ENCODE assay signal across 8 mouse cellular contexts in genomic region chr1:56969364-56970360, GRCm38 (mm10). TPM values are rescaled to one million over a fixed set of nuclear protein-coding genes. Genes with fewer than 3 reads are reported as not detected.
DNase-seq lines count a peak whose midpoint lies in the region; ATAC-seq and TF ChIP-seq lines count a peak whose summit lies in the region.

No protein-coding gene starts in this region.

- H3K36me3 ChIP-seq in ES-E14 (ENCODE audit: control insufficient read depth, insufficient read depth, low read length, poor library complexity, severe bottlenecking), result no peaks in the 10 kb centered on the region
- no peaks in the 10 kb centered on the region for H3K36me3 ChIP-seq in heart, embryonic 13.5 days
- no peaks in the 10 kb centered on the region for H3K36me3 ChIP-seq in neural tube, embryonic 11.5 days (ENCODE audit: control insufficient read depth, insufficient read depth, low read length)

- no peak for DNase-seq in frontal cortex, postnatal 25 days (ENCODE audit: low spot score in 2 of 2)
- no peak for DNase-seq in ES-E14 (ENCODE audit: low read depth, low spot score)
- DNase-seq in kidney, postnatal 14 days, result peak; percentile 55
- DNase-seq in neural tube, embryonic 11.5 days (ENCODE audit: low spot score), result no peak
- DNase-seq in cerebellum, adult 11-12 months, result no peak

- peaks cover 65% of the 10 kb centered on the region for H3K27me3 ChIP-seq in heart, embryonic 13.5 days (replicated peaks)
- peaks cover 31% of the 10 kb centered on the region for H3K27me3 ChIP-seq in neural tube, embryonic 11.5 days (ENCODE audit: control insufficient read depth, insufficient read depth, low read length)

- peak overlapping the region; percentile 3; the same call in 1 of the 2 replicates for H3K9ac ChIP-seq in ES-E14 (ENCODE audit: insufficient read depth, low read depth, low read length, poor library complexity, severe bottlenecking)
- H3K9ac ChIP-seq in heart, embryonic 13.5 days, result peak overlapping the region; percentile 44; the same call in 1 of the 2 replicates
- H3K9ac ChIP-seq in neural tube, embryonic 11.5 days (ENCODE audit: low read length), result no peak overlapping the region; the same call in 1 of the 2 replicates

- H3K27ac ChIP-seq in ES-E14 (ENCODE audit: insufficient read depth, low read depth, low read length, poor library complexity, severe bottlenecking), result no peak overlapping the region
- H3K27ac ChIP-seq in heart, embryonic 13.5 days (replicated peaks), result no peak overlapping the region
- no peak overlapping the region for H3K27ac ChIP-seq in neural tube, embryonic 11.5 days (ENCODE audit: low read depth, low read length)

- whole genome bisulfite sequencing in heart, embryonic 13.5 days, result 1% methylated on average over 47 of the region's 47 CpGs
- 1% methylated on average over 47 of the region's 47 CpGs for WGBS in neural tube, embryonic 11.5 days

- peak overlapping the region; percentile 73 for H3K4me2 ChIP-seq in heart, embryonic 13.5 days
- peak overlapping the region; percentile 45 for H3K4me2 ChIP-seq in neural tube, embryonic 11.5 days (ENCODE audit: low read depth)

- H3K4me3 ChIP-seq in ES-E14 (ENCODE audit: insufficient read depth in 1 of 2, low read depth in 1 of 2, low read length in 2 of 2, poor library complexity in 1 of 2, severe bottlenecking in 1 of 2), result peak overlapping the region; percentile 31 to 56
- peak overlapping the region; percentile 49 for H3K4me3 ChIP-seq in heart, embryonic 13.5 days
- H3K4me3 ChIP-seq in neural tube, embryonic 11.5 days (ENCODE audit: low read depth, low read length), result peak overlapping the region; percentile 29

- H3K9me3 ChIP-seq in ES-E14 (ENCODE audit: control insufficient read depth, insufficient read depth, low read depth, low read length), result no peaks in the 10 kb centered on the region
- H3K9me3 ChIP-seq in heart, embryonic 13.5 days, result no peaks in the 10 kb centered on the region
- H3K9me3 ChIP-seq in neural tube, embryonic 11.5 days (ENCODE audit: control insufficient read depth, low read length), result no peaks in the 10 kb centered on the region

- peak; percentile 10; the same call in 1 of the 2 replicates for ATAC-seq in frontal cortex, adult (ENCODE audit: low TSS enrichment)
- ATAC-seq in heart, embryonic 13.5 days (ENCODE audit: extremely low read depth, insufficient number of reproducible peaks, low FRiP score, low TSS enrichment), result no peak
- no peak for ATAC-seq in neural tube, embryonic 11.5 days (ENCODE audit: insufficient read depth, low FRiP score, low TSS enrichment)
- no peak for ATAC-seq in erythroblast, adult 5-6 weeks (replicated peaks; ENCODE audit: low FRiP score, poor library complexity, severe bottlenecking)

- in situ Hi-C loops in ES-E14 (cut with MboI; ENCODE audit: low sequenced_read_pairs in 2 of 2, unreplicated experiment in 2 of 2), result no loop called here

- H3K4me1 ChIP-seq in ES-E14 (ENCODE audit: control insufficient read depth in 2 of 2, insufficient read depth in 2 of 2, low read length in 2 of 2, poor library complexity in 1 of 2), result no peaks in the 10 kb centered on the region; a peak in 1 of 4 replicates
- H3K4me1 ChIP-seq in heart, embryonic 13.5 days, result peaks cover 32% of the 10 kb centered on the region
- H3K4me1 ChIP-seq in neural tube, embryonic 11.5 days (ENCODE audit: control insufficient read depth, insufficient read depth, low read length), result peaks cover 15% of the 10 kb centered on the region; the same call in 1 of the 2 replicates

TF ChIP-seq in ES-E14, 5 proteins besides CTCF, POLR2A, EP300 and RAD21:
- TF ChIP-seq MAFK (IDR thresholded peaks at IDR 0.05; ENCODE audit: insufficient read depth, low read depth, low read length) (no peak), ZNF384 (IDR thresholded peaks at IDR 0.05; ENCODE audit: low read depth, low read length) (no peak), ZC3H11A (IDR thresholded peaks at IDR 0.05; ENCODE audit: borderline replicate concordance, low read depth, low read length) (no peak), HCFC1 (IDR thresholded peaks at IDR 0.05; ENCODE audit: borderline replicate concordance, insufficient read depth, low read length) (no peak), CHD2 (IDR thresholded peaks at IDR 0.05; ENCODE audit: low read depth, low read length) (no peak)

RNA-seq across cellular contexts. Expression of gene Satb2, which starts 8.8 kb away (rescaled TPM):
- 1.1 and 2.8 TPM in 2 replicates for total RNA-seq in ES-E14 (2012; rRNA removed)
- polyA plus RNA-seq in heart, embryonic 13.5 days (2015; fragmentation: Nextera tagmentation; extraction: Ambion mirVana), result 0.07 and 0.10 TPM in 2 replicates
- 1.5 and 1.8 TPM in 2 replicates for polyA plus RNA-seq in neural tube, embryonic 11.5 days (2014; fragmentation: Nextera tagmentation; extraction: Ambion mirVana)
- 0.84 TPM in 1 of 2 replicates, not detected in the other for total RNA-seq in erythroblast, adult 5-6 weeks (2015; ENCODE audit: low replicate concordance)
- total RNA-seq in erythroblast, adult 5-6 weeks (2017; ENCODE audit: low replicate concordance), result 0.26 TPM in 1 of 2 replicates, not detected in the other
